Mouse (Mus musculus) v-Abl transformed pro-B cells (cell line): Measurements from ENCODE around the gene Cog4.

Experiments
- in situ Hi-C, 2 experiments: fragments of 400-800 bp; cut with MboI; formaldehyde crosslinking; loops; one replicate each; pipeline ENCODE4 v1.15.1; 2025; ENCODE audit not compliant: unreplicated experiment in 2 of 2

Gene Cog4

DNA sequence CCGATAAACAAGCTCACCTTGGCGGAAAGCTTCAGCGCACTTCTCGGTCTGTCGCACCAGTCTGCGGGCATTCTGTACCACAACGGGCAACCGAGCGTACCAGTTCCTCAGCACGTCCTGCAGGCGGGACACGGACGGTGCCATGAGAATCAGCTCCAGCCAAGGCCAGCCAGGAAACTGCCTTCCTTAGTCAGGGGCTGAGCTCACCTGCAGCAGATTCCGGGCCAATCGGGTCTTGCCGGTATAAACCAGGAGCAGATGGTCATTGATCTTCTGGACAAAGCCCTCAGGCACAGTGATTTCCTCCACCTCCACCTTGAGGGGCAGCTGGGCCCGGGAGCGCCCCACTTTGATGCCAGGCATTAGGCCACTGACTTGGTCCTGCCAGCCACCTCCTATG is 37.4 kb downstream of the Cog4 start:
- in situ Hi-C loops: no loop called here

DNA sequence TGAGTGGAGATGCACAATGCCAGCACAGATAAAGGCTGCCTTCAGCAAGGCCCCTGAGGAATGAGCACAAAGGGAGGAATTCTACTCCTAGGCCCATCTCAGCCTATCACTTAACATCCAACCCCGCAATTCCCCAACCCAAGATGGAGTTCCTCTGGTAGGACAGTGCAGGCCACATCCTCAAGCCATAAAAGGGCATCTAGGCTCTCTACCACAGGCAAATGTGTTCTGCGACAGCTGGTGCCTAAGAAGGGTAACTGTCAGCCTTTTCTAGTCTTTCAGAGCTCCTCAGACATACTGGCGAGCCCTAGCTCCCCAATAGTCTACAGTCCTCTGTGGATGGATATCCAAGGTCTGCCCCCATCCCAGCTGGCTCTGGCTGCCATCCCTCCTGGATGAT is 40.2 kb downstream of the Cog4 start:
- in situ Hi-C loops: no loop called here

DNA sequence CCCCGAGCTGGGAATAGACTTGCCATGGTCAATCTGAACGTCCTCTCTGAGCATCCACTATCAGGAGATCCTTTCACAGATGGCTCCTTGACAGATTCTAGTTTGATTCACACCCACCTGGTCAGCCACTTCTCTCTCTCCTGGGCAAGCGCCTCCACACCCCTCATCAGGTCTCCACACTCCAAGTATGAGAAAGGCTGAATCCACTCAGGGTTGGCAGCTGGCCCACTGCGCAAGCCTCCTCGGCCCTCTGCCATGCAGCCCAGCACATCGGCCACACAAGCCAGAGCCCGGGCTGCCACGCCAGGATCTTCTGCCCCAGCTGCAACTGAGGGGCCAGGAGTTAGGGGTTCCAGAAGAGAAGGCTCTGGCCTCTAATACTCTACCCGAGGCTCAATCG is 41.2 kb downstream of the Cog4 start:
- in situ Hi-C loops: no loop called here

DNA sequence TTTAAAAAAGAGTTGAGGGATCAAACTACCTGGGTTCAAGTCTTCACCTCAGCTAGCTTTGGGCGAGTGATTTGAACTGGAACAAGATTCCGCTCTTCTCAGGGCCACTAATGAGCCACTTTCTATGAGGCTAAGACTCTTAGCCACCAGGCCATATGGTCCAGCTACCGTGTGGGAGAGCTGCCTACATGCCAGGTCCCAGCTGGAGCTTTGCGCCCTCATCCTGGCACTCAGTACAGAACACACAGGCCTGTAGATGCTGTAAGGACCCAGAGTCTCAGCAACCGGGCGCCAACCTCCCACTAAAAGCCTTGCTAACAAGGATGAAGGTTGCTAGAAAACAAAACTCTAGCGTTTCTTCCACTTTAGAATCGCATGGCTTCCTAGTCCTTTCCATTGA is 42.0 kb downstream of the Cog4 start:
- in situ Hi-C loops: no loop called here

DNA sequence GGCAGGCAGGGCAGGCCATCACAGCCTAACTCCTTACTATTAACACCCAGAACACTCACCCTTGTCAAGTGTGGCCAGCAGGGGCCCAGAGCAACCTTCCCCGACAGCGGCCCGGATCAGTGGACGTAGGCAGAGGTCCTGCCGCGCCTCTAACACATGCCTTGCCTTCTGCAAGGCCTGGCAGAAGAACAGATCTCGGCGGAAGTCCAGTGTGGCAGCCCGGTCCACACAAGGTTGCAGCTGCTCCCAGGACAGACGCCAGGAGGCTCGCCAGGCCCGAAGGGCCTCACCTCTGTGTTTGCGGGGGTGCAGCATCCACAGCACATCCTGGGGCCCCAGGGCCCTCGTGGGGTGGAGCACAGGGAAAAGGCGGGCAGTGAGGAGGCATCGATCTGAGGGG is 42.5 kb downstream of the Cog4 start:
- in situ Hi-C loops: no loop called here

DNA sequence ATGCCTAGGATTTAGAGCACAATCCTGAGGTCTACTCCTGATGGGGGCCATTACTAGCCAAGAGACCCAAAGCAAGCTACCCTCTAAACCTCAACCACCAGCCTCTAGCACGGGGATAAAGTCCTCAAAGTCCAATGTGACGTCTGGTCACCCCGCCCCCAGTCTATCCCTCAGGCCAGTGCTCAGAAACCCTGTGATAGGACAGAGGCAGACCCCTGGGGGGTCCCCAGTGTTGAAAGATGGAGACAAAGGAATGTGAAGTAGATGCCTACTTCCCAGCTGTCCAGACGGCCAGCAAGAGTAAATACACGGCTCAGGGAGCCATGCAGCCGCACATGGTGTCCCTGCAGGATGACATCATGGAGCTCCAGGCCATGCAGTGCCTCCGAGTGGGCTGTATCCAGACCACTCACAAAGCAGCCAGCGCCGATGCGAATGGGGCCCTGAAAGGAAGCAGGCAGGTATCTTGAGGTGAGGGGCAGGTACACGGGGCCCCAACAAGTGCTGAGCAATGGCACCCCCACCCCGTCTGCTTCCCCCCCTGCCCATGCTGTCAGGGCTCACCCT is 43.6 kb downstream of the Cog4 start:
- in situ Hi-C loops: no loop called here

DNA sequence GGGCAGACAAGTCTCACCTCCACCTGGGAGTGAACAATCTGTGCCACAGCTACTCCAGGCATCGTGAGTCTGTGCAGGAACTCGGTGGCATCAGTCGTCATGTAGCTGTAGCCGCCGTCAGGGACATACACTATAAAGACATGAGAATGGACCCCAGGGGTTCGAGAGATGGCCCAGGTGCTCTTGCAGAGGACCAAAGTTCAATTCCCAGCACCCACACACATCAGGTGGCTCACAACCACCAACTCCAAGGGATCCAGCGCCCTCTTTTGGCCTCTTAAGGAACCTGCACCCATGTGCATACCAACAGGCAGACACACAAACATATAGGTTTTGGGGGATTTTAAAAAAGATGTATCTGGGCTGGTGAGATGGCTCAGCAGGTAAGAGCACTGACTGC is 45.6 kb downstream of the Cog4 start:
- in situ Hi-C loops: no loop called here

DNA sequence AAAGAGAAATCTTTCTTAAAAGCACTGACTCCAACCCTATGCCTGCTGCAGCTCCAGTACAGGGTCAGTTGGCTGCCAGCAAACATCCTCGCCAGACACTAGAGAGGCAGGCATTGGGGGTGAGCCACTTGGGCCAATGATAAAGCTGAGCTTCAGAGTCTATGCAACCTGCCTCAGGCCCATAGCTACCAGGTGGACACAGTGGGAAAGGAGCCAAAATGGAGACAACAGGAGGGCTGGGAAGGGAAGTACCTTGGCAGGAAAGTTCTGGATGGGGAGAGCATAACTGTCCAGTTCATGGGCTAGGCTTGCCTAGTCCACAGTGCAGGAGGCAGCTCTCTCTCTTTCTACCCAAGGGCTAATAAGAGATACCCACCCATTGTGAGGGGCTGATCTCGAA is 46.5 kb downstream of the Cog4 start:
- in situ Hi-C loops: no loop called here

DNA sequence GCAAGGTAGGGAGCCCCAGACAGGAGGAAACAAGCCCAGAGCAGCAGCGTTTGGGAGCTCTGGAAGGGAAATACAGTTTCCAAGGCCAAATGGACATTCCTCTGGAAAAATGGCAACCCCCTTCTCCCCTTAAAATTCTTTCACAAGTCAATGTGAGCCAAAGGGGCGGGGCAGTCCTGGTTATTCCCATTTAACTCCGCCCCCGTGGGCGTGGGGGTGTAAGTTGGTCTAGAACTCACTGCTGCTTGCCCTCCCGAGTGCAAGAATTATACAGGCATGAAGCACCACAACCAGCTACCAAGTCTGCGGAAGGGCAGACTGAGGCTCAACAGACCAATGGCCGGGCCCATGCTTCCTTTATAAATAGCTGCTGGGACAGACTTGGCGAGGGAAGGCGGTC is 48.5 kb downstream of the Cog4 start:
- in situ Hi-C loops: no loop called here

DNA sequence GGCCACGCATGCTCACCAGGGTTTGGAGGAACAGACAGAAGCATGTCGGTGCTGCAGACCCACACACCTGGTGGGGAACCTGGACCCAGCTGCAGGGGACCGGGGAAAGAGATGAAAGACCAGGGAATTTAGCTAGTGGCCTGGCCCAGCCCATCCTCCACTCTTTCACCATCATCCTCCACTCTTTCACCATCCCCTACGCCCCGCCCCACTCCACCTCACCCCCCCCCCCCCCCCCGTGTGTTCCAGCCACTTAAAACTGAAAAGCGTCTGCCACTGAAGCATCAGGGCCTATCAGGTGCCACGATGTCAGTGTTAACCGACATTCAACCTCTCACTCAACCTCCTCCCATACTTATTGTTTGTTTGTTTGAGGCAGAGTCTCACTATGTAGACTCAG is 48.9 kb downstream of the Cog4 start:
- in situ Hi-C loops: no loop called here

DNA sequence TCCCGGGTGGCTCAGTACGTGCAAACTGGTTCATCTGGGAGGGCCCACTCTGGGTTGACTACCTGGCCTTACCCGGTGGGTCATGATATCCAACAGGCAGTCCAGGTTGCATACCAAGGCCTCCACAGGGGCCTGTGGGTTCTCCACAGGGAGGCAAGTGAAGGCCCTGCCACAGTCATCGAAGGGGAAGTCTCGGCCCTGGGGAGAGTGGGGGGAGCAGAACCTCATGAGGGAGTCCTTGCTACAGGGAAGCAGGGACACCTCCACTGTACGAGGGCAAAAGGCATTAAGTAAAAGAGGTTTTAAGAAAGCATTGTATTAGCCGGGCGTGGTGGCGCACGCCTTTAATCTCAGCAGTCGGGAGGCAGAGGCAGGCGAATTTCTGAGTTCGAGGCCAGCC is 49.4 kb downstream of the Cog4 start:
- in situ Hi-C loops: no loop called here

DNA sequence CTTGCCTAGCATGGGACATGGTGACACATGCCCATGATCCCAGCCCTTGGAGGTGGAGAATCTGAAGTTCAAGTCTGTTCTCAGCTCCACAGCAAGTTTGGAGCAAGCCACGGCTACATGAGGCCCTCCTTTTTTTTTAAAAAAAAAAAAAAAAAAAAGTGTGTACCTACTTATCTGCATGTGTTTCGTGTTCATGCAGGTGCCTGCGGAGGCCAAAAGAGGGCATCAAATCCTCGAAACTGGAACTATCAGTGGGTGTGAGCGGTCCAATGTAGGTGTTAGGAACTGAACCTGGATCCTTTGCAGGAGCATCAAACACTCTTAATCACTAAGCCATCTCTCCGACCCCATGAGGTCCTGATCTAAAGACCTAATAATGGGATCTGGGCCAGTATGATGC is 51.1 kb downstream of the Cog4 start:
- in situ Hi-C loops: no loop called here

DNA sequence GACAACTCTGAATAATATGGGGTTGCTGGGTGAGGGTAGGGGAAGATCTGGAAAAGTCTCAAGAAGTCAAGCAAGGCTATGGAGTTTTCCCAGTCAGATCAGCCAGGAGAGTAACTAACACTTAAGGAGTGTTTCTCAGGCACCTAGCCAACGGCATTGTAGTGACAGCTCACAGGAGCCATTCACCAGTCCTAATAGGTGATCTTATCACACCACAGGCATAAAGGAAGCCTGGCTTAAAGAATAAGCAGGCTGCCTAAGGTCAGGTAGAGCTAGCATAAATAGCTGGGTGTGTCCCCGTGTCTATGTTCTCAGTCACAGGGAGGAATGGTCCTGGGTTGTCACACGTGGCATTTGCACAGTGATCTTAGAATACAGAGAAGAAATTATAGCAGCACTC is 54.7 kb downstream of the Cog4 start:
- in situ Hi-C loops: no loop called here

DNA sequence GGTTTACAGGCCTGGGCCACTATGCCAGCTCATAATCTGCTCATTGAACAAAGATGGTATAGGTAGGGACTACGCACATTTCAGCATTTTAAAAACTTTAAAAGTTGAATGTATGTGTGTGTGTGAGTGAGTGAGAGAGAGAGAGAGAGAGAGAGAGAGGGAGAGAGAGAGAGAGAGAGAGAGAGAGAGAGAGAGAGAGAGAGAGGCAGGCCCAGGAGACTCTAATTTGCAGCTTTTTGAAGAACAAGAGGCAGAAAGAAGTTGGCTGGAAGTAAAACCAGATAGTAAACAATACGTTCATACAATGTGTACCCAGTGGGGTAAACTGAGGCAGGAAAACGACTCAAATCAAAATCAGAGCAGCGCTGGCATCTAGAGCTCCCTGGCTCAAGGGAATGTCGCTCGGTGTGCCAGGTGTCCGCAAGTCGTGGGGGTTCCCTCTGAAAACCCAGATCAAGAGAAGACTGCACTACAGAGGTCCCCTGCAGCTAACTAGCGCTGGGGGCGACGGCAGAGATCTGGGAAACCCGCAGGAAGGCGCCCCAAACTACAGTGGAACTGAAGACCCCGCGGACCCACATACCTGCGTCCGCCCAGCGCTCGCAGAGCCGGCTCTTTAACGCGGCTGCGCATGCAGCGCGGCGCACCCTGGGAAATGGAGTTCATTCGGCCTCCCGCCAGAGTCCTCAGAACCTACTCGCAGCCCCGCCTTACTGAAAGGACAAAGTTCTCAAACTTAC is 55.6 kb downstream of the Cog4 start, which contains the start of gene Fuk:
Gene Fuk, minus strand, starts transcription at position 650 of the 740 bp plus-strand sequence.
- in situ Hi-C loops: no loop called here

DNA sequence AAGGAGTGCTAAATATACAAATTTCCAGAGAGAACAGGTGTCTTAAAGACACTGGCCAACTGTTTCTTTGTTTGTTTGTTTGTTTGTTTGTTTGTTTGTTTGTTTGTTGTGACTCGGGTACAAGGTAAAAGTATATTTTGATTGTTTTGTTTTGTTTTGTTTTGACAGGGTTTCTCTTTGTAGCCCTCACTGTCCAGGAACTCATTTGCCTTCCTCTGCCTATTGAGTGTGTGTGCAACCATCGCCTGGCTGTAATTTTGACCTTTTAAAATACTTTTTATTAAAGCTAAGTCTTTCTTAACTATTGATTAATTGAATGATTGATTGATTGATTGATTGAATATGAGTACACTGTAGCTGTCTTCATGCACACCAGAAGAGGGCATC is 56.2 kb downstream of the Cog4 start:
- in situ Hi-C loops: no loop called here

DNA sequence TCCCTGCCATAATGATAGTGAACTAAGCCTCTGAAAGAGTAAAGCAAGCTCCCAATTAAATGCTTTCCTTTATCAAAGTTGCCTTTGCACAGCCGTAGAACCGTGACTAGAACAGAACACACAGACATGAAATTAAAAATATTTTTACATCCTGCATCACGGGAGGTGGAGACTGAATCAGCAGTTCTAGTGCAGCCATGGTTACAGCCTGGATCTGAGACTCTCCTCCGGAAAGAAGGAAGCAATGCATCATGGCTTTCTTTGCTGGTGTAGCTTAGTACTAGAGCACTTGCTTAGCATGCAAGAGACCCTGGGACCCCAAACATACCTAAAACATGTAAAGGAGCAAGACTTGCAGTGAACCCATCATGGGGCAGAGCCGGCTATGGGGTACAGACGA is 59.0 kb downstream of the Cog4 start:
- in situ Hi-C loops: no loop called here

DNA sequence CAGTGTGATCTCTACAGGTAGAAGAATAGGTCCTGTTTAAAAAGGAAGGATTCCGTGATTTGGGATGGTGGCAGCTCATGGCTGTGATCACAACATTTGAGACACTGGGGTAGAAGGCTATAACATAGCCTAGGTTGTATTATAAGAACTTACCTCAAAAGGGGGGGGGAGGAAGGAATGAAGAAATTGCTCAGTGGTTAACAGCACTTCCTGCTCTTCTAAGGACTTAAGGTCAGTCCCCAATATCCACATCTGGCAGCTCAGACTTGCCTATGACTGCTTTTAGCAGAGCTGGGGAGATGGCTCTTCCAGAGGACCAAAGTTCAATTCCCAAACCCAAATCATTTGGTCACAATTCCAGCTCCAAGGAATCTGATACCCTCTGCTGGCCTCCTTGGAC is 60.3 kb downstream of the Cog4 start:
- in situ Hi-C loops: no loop called here

DNA sequence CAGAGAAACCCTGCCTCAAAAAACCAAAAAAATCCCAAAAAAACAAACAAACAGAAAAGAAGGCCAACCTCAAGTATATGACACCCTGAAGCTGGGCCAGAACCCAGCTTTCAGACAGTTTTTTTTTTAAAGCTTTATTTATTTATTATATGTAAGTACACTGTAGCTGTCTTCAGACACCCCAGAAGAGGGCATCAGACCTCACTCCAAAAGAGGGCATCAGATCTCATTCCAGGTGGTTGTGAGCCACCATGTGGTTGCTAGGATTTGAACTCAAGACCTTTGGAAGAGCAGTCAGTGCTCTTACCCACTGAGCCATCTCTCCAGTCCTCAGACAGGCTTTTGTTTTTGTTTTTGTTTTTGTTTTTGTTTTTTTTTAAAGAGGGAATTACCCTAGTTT is 63.5 kb downstream of the Cog4 start:
- in situ Hi-C loops: loop anchor here in 1 of 2 experiments (5.0 kb wide), 1 partner anchor 57 kb away; no protein-coding TSS in a partner anchor

DNA sequence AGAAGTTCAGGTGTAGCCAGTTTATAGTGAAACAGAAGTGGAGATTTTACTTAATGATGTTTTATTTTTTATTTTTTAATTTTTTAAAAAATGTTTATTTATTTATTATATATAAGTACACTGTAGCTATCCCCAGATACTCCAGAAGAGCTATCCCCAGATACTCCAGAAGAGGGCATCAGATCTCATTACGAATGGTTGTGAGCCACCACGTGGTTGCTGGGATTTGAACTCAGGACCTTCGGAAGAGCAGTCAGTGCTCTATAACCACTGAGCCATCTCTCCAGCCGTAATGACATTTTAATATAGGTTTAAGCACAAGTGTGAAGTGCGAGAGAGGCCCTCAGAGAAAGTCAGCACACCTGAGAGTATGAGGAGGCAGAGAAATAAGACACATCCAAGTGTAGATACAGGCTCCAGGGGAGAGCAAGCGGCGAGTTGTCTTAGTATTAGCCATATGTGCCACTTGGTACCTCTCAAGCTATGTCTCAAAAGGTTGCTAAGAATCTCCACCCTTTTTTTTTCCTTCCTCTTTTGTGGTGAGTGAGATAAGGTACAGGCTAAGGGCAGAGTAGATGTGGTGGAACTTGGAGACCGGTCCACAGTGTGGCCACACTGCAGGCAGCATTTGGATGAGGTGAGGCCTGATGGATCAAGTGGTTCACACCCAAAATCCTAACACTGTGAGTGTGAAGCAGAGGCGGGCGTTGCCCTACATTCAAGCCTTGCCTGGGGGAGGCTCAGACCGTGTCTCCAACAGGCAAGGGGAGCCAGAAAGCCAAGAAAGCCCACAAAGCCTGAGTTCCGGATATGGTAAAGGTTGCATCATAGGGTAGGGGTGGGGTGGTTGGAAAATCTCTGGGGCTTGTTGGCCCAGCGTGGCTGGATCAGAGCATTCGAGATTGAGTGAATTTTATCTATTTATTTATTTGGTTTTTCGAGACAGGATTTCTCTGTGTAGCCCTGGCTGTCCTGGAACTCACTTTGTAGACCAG is 65.5 kb downstream of the Cog4 start:
- in situ Hi-C loops: loop anchor here in 1 of 2 experiments (5.0 kb wide), 1 partner anchor 55 kb away; no protein-coding TSS in a partner anchor

DNA sequence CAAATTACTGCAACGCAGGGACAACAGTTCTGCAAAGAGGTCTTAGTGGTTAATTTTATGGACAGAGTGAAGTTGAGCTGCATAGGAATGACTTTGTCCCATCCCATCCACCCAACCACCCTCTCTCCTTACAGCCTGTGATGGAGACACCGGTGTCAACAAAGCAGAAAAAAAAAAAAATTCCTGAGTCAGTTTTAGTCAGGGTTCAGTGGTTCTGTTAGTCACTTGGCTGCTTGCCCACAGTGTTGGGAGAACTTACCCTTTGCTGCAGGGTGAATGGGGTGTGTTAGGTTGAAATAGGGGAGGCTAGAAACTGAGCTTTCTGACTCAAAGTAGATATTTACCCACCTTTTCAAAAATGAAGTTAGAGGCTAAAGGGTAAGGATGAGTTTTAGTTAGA is 71.0 kb downstream of the Cog4 start:
- in situ Hi-C loops: no loop called here

DNA sequence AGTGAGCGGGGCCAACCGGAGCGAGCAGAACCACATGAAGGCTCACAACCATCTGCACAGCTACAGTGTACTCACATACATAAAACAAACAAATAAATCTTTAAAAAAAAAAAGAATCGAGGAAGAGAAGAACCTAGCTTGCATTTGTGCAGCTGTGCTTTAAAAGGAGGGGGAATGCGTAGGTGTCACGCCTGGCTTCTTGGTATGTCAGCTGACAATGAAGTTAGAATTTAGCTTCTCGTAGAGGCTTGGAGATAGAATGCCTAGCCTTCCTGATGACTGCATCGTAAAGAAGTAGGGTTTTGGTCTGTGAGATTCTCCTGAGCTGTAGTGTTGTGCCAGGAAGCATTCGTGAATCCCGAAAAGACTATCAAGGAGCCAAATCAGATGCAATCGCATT is 71.6 kb downstream of the Cog4 start:
- in situ Hi-C loops: no loop called here
